ENCODE assay signal across 7 mouse cellular contexts in genomic region chr16:24914393-24914751, GRCm38 (mm10).
DNase-seq lines count a peak whose midpoint lies in the region; ATAC-seq and TF ChIP-seq lines count a peak whose summit lies in the region.

No protein-coding gene starts in this region.

- no peaks in the 10 kb centered on the region for H3K27me3 ChIP-seq in lung, embryonic 16.5 days (ENCODE audit: control insufficient read depth, insufficient read depth, low read depth, low read length)
- no peaks in the 10 kb centered on the region for H3K27me3 ChIP-seq in cerebellum, adult 2 months (ENCODE audit: control insufficient read depth, insufficient read depth, low read length)
- H3K27me3 ChIP-seq in stomach, embryonic 15.5 days (replicated peaks), result no peaks in the 10 kb centered on the region

- H3K4me2 ChIP-seq in lung, embryonic 16.5 days (ENCODE audit: low read depth, low read length), result no peak overlapping the region
- no peak overlapping the region for H3K4me2 ChIP-seq in stomach, embryonic 15.5 days

- no peak for DNase-seq in lung, postnatal 25 days (ENCODE audit: low spot score)
- peak; percentile 46 to 69 for DNase-seq in cerebellum, adult 2 months
- peak; percentile 20 to 65 for DNase-seq in gastrocnemius, postnatal 4 days (ENCODE audit: low spot score in 2 of 2)
- peak; percentile 61 for DNase-seq in kidney, postnatal 14 days
- no peak for DNase-seq in MN1 (ENCODE audit: low spot score)

- H3K9me3 ChIP-seq in lung, embryonic 16.5 days (ENCODE audit: control insufficient read depth, low read length), result no peaks in the 10 kb centered on the region
- H3K9me3 ChIP-seq in stomach, embryonic 15.5 days, result no peaks in the 10 kb centered on the region

- TF ChIP-seq POLR2A in cerebellum, adult 2 months (IDR thresholded peaks at IDR 0.05; ENCODE audit: borderline replicate concordance, insufficient read depth, low read length), result no peak

- H3K4me3 ChIP-seq in lung, embryonic 16.5 days (ENCODE audit: low read length), result no peak overlapping the region
- no peak overlapping the region for H3K4me3 ChIP-seq in cerebellum, adult 2 months (replicated peaks; ENCODE audit: insufficient read depth, low read depth, low read length)
- no peak overlapping the region for H3K4me3 ChIP-seq in stomach, embryonic 15.5 days (replicated peaks)

- peaks cover 10% of the 10 kb centered on the region for H3K4me1 ChIP-seq in lung, embryonic 16.5 days (replicated peaks; ENCODE audit: control insufficient read depth, insufficient read depth, low read length)
- peaks cover 16% of the 10 kb centered on the region; the same call in 1 of the 2 replicates for H3K4me1 ChIP-seq in cerebellum, adult 2 months (ENCODE audit: control insufficient read depth, insufficient read depth, low read length)
- peaks cover 8% of the 10 kb centered on the region for H3K4me1 ChIP-seq in stomach, embryonic 15.5 days

- peak overlapping the region; percentile 46 for H3K27ac ChIP-seq in lung, embryonic 16.5 days (ENCODE audit: low read length)
- H3K27ac ChIP-seq in cerebellum, adult 2 months (ENCODE audit: insufficient read depth, low read length), result 0 out of 2 replicates have a peak overlapping the region, but pooled peaks have one; percentile 3
- 0 out of 2 replicates have a peak overlapping the region, but pooled peaks have one; percentile 67 for H3K27ac ChIP-seq in stomach, embryonic 15.5 days

- 45% methylated on average over 3 of the region's 3 CpGs for WGBS in lung, embryonic 16.5 days
- 15% methylated on average over 3 of the region's 3 CpGs for WGBS in cerebellum, adult 2 months
- 58% methylated on average over 3 of the region's 3 CpGs for WGBS in stomach, embryonic 15.5 days

- TF ChIP-seq CTCF in cerebellum, adult 2 months (IDR thresholded peaks at IDR 0.05; ENCODE audit: borderline replicate concordance, insufficient read depth, low read depth, low read length), result no peak

- no peaks in the 10 kb centered on the region for H3K36me3 ChIP-seq in lung, embryonic 16.5 days (ENCODE audit: control insufficient read depth, insufficient read depth, low read length)
- H3K36me3 ChIP-seq in stomach, embryonic 15.5 days, result no peaks in the 10 kb centered on the region

- no peak overlapping the region for H3K9ac ChIP-seq in lung, embryonic 16.5 days (ENCODE audit: low read length)
- no peak overlapping the region for H3K9ac ChIP-seq in stomach, embryonic 15.5 days

- ATAC-seq in lung, embryonic 16.5 days (ENCODE audit: low read depth), result peak; percentile 83
- ATAC-seq in stomach, embryonic 15.5 days (ENCODE audit: insufficient read depth, low FRiP score, low read depth), result 0 out of 2 replicates have a peak, but pooled peaks have one; percentile 58

Comparison
In these comparisons a context has a peak if more than half of its experiments do, and no peak if none do; other contexts are left out.
1. H3K27ac ChIP-seq: peak in every context shown above with its lines; median percentile 67 in stomach, embryonic 15.5 days; 46 in lung, embryonic 16.5 days; 3 in cerebellum, adult 2 months.
2. DNase-seq: peak in cerebellum, adult 2 months (2 of 2), gastrocnemius, postnatal 4 days (2 of 2) and kidney, postnatal 14 days (single experiment); none in lung, postnatal 25 days (single experiment) and MN1 (single experiment).